In genomic region chr7:132385456-132386130, GRCm38 (mm10) we compare ENCODE assay signal across 13 mouse cellular contexts.
A peak's percentile ranks its signal among the peaks of the same experiment; 100 is the strongest.
DNase-seq lines count a peak whose midpoint lies in the region; ATAC-seq lines count a peak whose summit lies in the region.
"Had no signal": no experiment of that assay in that cellular context is flagged by ENCODE, and none has a peak within 500 bp of the region (broad histone marks: within the 10 kb centered on the region; RNA-seq: fewer than 3 reads in every experiment).

No protein-coding gene starts in this region.

- no peak overlapping the region for H3K4me2 ChIP-seq in forebrain, embryonic 14.5 days (ENCODE audit: low read length)
- H3K4me2 ChIP-seq in stomach, embryonic 16.5 days (ENCODE audit: low read depth, low read length): no peak overlapping the region
- H3K4me2 ChIP-seq: embryonic facial prominence, embryonic 13.5 days; liver, embryonic 13.5 days had no signal

- DNase-seq in right cerebral cortex, postnatal 25 days: peak; percentile 31
- DNase-seq in right cerebral cortex, postnatal 4 days: no peak
- DNase-seq in forebrain, embryonic 14.5 days (ENCODE audit: low spot score): peak; percentile 54
- DNase-seq in midbrain, embryonic 10.5 days (ENCODE audit: low spot score): no peak
- no peak for DNase-seq in B cell, adult 2 months
- DNase-seq in cerebellum, adult 9-11 months: no peak
- DNase-seq in heart, postnatal 4 days: no peak
- DNase-seq: cerebellum, adult 11 months; gastrocnemius, postnatal 10 days; liver, embryonic 13.5 days; thymus, postnatal 36 days had no signal

- no peak overlapping the region for H3K4me3 ChIP-seq in forebrain, embryonic 14.5 days (ENCODE audit: low read depth, low read length)
- no peak overlapping the region; the same call in 1 of the 2 replicates for H3K4me3 ChIP-seq in midbrain, embryonic 10.5 days
- no peak overlapping the region for H3K4me3 ChIP-seq in stomach, embryonic 16.5 days (replicated peaks; ENCODE audit: low read length)
- H3K4me3 ChIP-seq: embryonic facial prominence, embryonic 13.5 days; liver, embryonic 13.5 days had no signal

- H3K36me3 ChIP-seq in forebrain, embryonic 14.5 days (ENCODE audit: control insufficient read depth, insufficient read depth, low read length): no peaks in the 10 kb centered on the region
- H3K36me3 ChIP-seq in midbrain, embryonic 10.5 days: no peaks in the 10 kb centered on the region
- no peaks in the 10 kb centered on the region for H3K36me3 ChIP-seq in stomach, embryonic 16.5 days (ENCODE audit: control insufficient read depth, insufficient read depth, low read length)
- H3K36me3 ChIP-seq: embryonic facial prominence, embryonic 13.5 days; liver, embryonic 13.5 days had no signal

- no peaks in the 10 kb centered on the region for H3K9me3 ChIP-seq in forebrain, embryonic 14.5 days (replicated peaks; ENCODE audit: control insufficient read depth, low read length)
- no peaks in the 10 kb centered on the region for H3K9me3 ChIP-seq in midbrain, embryonic 10.5 days (replicated peaks)
- H3K9me3 ChIP-seq in stomach, embryonic 16.5 days (replicated peaks; ENCODE audit: control insufficient read depth, low read length): no peaks in the 10 kb centered on the region
- H3K9me3 ChIP-seq: embryonic facial prominence, embryonic 13.5 days; liver, embryonic 13.5 days had no signal

- WGBS in forebrain, embryonic 14.5 days: 23% methylated on average over 7 of the region's 7 CpGs
- 25% methylated on average over 7 of the region's 7 CpGs for WGBS in midbrain, embryonic 10.5 days
- WGBS in stomach, embryonic 16.5 days: 27% methylated on average over 7 of the region's 7 CpGs

- peak; percentile 77; the same call in 1 of the 2 replicates for ATAC-seq in forebrain, embryonic 14.5 days
- ATAC-seq in stomach, embryonic 16.5 days (ENCODE audit: insufficient read depth, low FRiP score): no peak

- H3K9ac ChIP-seq in forebrain, embryonic 14.5 days (ENCODE audit: low read length): no peak overlapping the region
- H3K9ac ChIP-seq in stomach, embryonic 16.5 days (ENCODE audit: low read length): 0 out of 2 replicates have a peak overlapping the region, but pooled peaks have one; percentile 16
- H3K9ac ChIP-seq: embryonic facial prominence, embryonic 13.5 days; liver, embryonic 13.5 days had no signal

- no peaks in the 10 kb centered on the region for H3K27me3 ChIP-seq in forebrain, embryonic 14.5 days (replicated peaks; ENCODE audit: control insufficient read depth, insufficient read depth, low read length)
- 0 out of 2 replicates have a peak, but pooled peaks cover 4% of the 10 kb centered on the region for H3K27me3 ChIP-seq in midbrain, embryonic 10.5 days (ENCODE audit: low read depth, poor library complexity, severe bottlenecking)
- H3K27me3 ChIP-seq in stomach, embryonic 16.5 days (ENCODE audit: control insufficient read depth, insufficient read depth, low read length): no peaks in the 10 kb centered on the region
- H3K27me3 ChIP-seq: liver, embryonic 13.5 days had no signal

- H3K27ac ChIP-seq in forebrain, embryonic 14.5 days (ENCODE audit: low read depth, low read length): no peak overlapping the region
- peak overlapping the region; percentile 79 for H3K27ac ChIP-seq in midbrain, embryonic 10.5 days (replicated peaks)
- H3K27ac ChIP-seq in stomach, embryonic 16.5 days (ENCODE audit: low read length): no peak overlapping the region
- H3K27ac ChIP-seq: embryonic facial prominence, embryonic 13.5 days; liver, embryonic 13.5 days had no signal

- H3K4me1 ChIP-seq in forebrain, embryonic 14.5 days (ENCODE audit: control insufficient read depth, insufficient read depth, low read length): peaks cover 17% of the 10 kb centered on the region
- peaks cover 34% of the 10 kb centered on the region for H3K4me1 ChIP-seq in midbrain, embryonic 10.5 days
- peaks cover 16% of the 10 kb centered on the region; the same call in 1 of the 2 replicates for H3K4me1 ChIP-seq in stomach, embryonic 16.5 days (ENCODE audit: control insufficient read depth, insufficient read depth, low read length)

Comparison
In these comparisons a context has a peak if more than half of its experiments do, and no peak if none do; other contexts are left out.
1. DNase-seq: peak in right cerebral cortex, postnatal 25 days (single experiment) and forebrain, embryonic 14.5 days (single experiment); none in right cerebral cortex, postnatal 4 days (single experiment), midbrain, embryonic 10.5 days (single experiment), B cell, adult 2 months (0 of 2), cerebellum, adult 9-11 months (single experiment) and heart, postnatal 4 days (single experiment).